Mouse (Mus musculus): ENCODE results near the gene Lsp1. TPM values are rescaled to one million over a fixed set of nuclear protein-coding genes. Genes with fewer than 3 reads are reported as not detected.

The Lsp1 gene
- total RNA-seq (2021) = 100 to 1,000 TPM in 1 of 2 experiments, 10 to 100 TPM in 1; 93.3 to 108 TPM

GRCm38 (mm10) chr7:142460636-142461077 lies at the start of gene Lsp1:
Gene Lsp1, plus strand, starts transcription at chr7:142460809.
- DNase-seq = no peak

GRCm38 (mm10) chr7:142413285-142413684 lies 47.3 kb upstream of the Lsp1 start:
- DNase-seq = no peak

- no peak for DNase-seq
These were observed 45.3 kb upstream of the Lsp1 start for GRCm38 (mm10) chr7:142415314-142415713.

- no peak for DNase-seq
These were observed 44.4 kb upstream of the Lsp1 start for GRCm38 (mm10) chr7:142416225-142416624.

GRCm38 (mm10) chr7:142418027-142418426 lies 42.6 kb upstream of the Lsp1 start:
- DNase-seq = no peak

- no peak for DNase-seq
These were observed 41.9 kb upstream of the Lsp1 start for GRCm38 (mm10) chr7:142418679-142419078.

GRCm38 (mm10) chr7:142419887-142420286 lies 40.7 kb upstream of the Lsp1 start:
- no peak for DNase-seq

- DNase-seq = no peak
These were observed 38.8 kb upstream of the Lsp1 start for GRCm38 (mm10) chr7:142421826-142422225.

GRCm38 (mm10) chr7:142425641-142426213 lies 34.9 kb upstream of the Lsp1 start:
- peak; percentile 62 for DNase-seq

GRCm38 (mm10) chr7:142428213-142428612 lies 32.4 kb upstream of the Lsp1 start:
- DNase-seq = peak; percentile 70

- DNase-seq = peak; percentile 71
These were observed 30.4 kb upstream of the Lsp1 start for GRCm38 (mm10) chr7:142430160-142430678.

- no peak for DNase-seq
These were observed 29.5 kb upstream of the Lsp1 start for GRCm38 (mm10) chr7:142431106-142431505.

GRCm38 (mm10) chr7:142433623-142434022 lies 27.0 kb upstream of the Lsp1 start:
- DNase-seq = peak; percentile 32

- DNase-seq = no peak
These were observed 26.3 kb upstream of the Lsp1 start, which contains the start of gene Syt8 for GRCm38 (mm10) chr7:142434137-142434865. Gene Syt8, plus strand, starts transcription at chr7:142434850.

- DNase-seq = peak; percentile 85
These were observed 25.1 kb upstream of the Lsp1 start for GRCm38 (mm10) chr7:142435524-142435923.

GRCm38 (mm10) chr7:142437324-142437723 lies 23.3 kb upstream of the Lsp1 start:
- peak; percentile 46 for DNase-seq

GRCm38 (mm10) chr7:142439966-142440365 lies 20.6 kb upstream of the Lsp1 start:
- no peak for DNase-seq

GRCm38 (mm10) chr7:142440657-142441114 lies 19.9 kb upstream of the Lsp1 start:
- DNase-seq = peak; percentile 80

- no peak for DNase-seq
These were observed 19.0 kb upstream of the Lsp1 start, which contains the start of gene Tnni2 for GRCm38 (mm10) chr7:142441585-142441984. Gene Tnni2, plus strand, starts transcription at chr7:142441808.

GRCm38 (mm10) chr7:142442081-142442907 lies 18.3 kb upstream of the Lsp1 start:
- no peak for DNase-seq

- DNase-seq = no peak
These were observed 17.6 kb upstream of the Lsp1 start for GRCm38 (mm10) chr7:142442908-142443420.

GRCm38 (mm10) chr7:142443474-142443873 lies 17.1 kb upstream of the Lsp1 start:
- DNase-seq = no peak
